Mouse (Mus musculus) mouse trophoblast stem cell (cell line): ENCODE measurements around the gene Slc22a26.
"Not testable (repeated sequence)": the region's sequence is repeated elsewhere in the genome, so short reads cannot be mapped to it uniquely, and the experiment has no call there.

Experiments
- in situ Hi-C, 2 experiments: fragments of 300-500 bp; cut with MseI, MboI; formaldehyde crosslinking; loops; 2 replicates in 1 of 2; 3 replicates in 1 of 2; pipeline ENCODE4 v1.15.1; 2025

Slc22a26 gene

GRCm38 (mm10) chr19:7802571-7802970 is at the start of gene Slc22a26:
TSS of gene Slc22a26 (minus strand) at chr19:7802667.
- in situ Hi-C loops, result no loop called here

GRCm38 (mm10) chr19:7829851-7830250 is 27.4 kb upstream of the Slc22a26 start:
- in situ Hi-C loops, result no loop called here

GRCm38 (mm10) chr19:7790571-7790970 is 11.9 kb downstream of the Slc22a26 start:
- in situ Hi-C loops, result no loop called here

- in situ Hi-C loops, result no loop called here
These were observed 27.2 kb downstream of the Slc22a26 start for GRCm38 (mm10) chr19:7775306-7775705.

GRCm38 (mm10) chr19:7766124-7766523 is 36.3 kb downstream of the Slc22a26 start:
- in situ Hi-C loops, result no loop called here

- in situ Hi-C loops, result no loop called here
These were observed 36.9 kb downstream of the Slc22a26 start for GRCm38 (mm10) chr19:7765599-7765998.

- in situ Hi-C loops, result not testable (repeated sequence)
These were observed 49.1 kb downstream of the Slc22a26 start for GRCm38 (mm10) chr19:7753371-7753770.
